Mouse (Mus musculus): Measurements from ENCODE around the gene Trim41. TPM values are rescaled to one million over a fixed set of nuclear protein-coding genes. Genes with fewer than 3 reads are reported as not detected.

Trim41 gene
- polyA plus RNA-seq, 1 experiment = 29.6 TPM

DNA sequence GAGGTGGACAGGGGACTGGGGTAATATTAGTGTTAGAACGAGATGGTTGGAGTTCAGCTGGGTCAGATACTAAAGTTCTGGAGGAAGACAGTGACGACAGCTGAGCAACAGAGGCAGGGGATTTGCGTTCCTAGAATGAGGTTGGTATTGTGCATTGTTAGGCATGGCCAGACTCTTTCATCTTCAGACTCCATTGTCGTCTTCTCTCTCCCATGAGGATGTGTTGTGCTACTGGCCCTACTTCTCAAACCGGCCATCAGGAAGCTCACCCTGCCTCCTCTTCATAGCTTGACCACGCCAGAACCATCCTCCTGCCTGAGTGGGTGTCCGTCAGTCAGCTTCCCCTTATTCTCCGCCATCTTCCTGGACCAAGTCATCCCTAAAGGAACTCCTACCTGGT lies 58.1 kb downstream of the Trim41 start:
- Histone ChIP-seq H3K9ac (ENCODE audit: low read depth, poor library complexity, severe bottlenecking) (no peak overlapping the region), H3K9me3 (replicated peaks; ENCODE audit: control insufficient read depth, insufficient read depth, low read length, poor library complexity, severe bottlenecking) (no peaks in the 10 kb centered on the region), H3K4me1 (ENCODE audit: control insufficient read depth, insufficient read depth, low read length) (no peaks in the 10 kb centered on the region), H3K27me3 (ENCODE audit: control insufficient read depth, insufficient read depth, low read length, poor library complexity, severe bottlenecking) (no peaks in the 10 kb centered on the region; the same call in 1 of the 2 replicates), H3K36me3 (ENCODE audit: control insufficient read depth, insufficient read depth, low read length, poor library complexity, severe bottlenecking) (no peaks in the 10 kb centered on the region), H3K4me3 (ENCODE audit: low read depth, low read length) (no peak overlapping the region), H3K27ac (ENCODE audit: insufficient read depth, low read length) (no peak overlapping the region)
- TF ChIP-seq CTCF (IDR thresholded peaks at IDR 0.05; ENCODE audit: low read depth, low read length) = no peak
- no peak for TF ChIP-seq POLR2A (IDR thresholded peaks at IDR 0.05; ENCODE audit: insufficient read depth, low read length)
- TF ChIP-seq EP300 (IDR thresholded peaks at IDR 0.05; ENCODE audit: insufficient read depth, low read depth, low read length) = no peak

Other genes with a start within 250 kb of the Trim41 start
- gene Rack1, start 17.0 kb downstream of the Trim41 start, polyA plus RNA-seq (2011; ENCODE audit: insufficient read depth, insufficient read length, low read depth, missing spikeins) = 2,044 and 2,161 TPM in 2 replicates
- gene Trim7, start 8.8 kb upstream of the Trim41 start, polyA plus RNA-seq (2011; ENCODE audit: insufficient read depth, insufficient read length, low read depth, missing spikeins) = 8.1 and 8.7 TPM in 2 replicates
- 88.5 and 95.4 TPM in 2 replicates for gene Gm12184, start 9.3 kb upstream of the Trim41 start, polyA plus RNA-seq (2011; ENCODE audit: insufficient read depth, insufficient read length, low read depth, missing spikeins)
- 18.5 and 20.1 TPM in 2 replicates for gene Irgm1, start 54.3 kb upstream of the Trim41 start, polyA plus RNA-seq (2011; ENCODE audit: insufficient read depth, insufficient read length, low read depth, missing spikeins)
- gene Gm5431, start 84.9 kb upstream of the Trim41 start, polyA plus RNA-seq (2011; ENCODE audit: insufficient read depth, insufficient read length, low read depth, missing spikeins) = 0.27 TPM in 1 of 2 replicates, not detected in the other
- gene Psme2b, start 128.8 kb upstream of the Trim41 start, polyA plus RNA-seq (2011; ENCODE audit: insufficient read depth, insufficient read length, low read depth, missing spikeins) = 4.0 and 5.7 TPM in 2 replicates
- not detected in 2 replicates for gene Olfr56, start 161.5 kb upstream of the Trim41 start, polyA plus RNA-seq (2011; ENCODE audit: insufficient read depth, insufficient read length, low read depth, missing spikeins)
- gene 9930111J21Rik1, start 162.0 kb upstream of the Trim41 start, polyA plus RNA-seq (2011; ENCODE audit: insufficient read depth, insufficient read length, low read depth, missing spikeins) = not detected in 2 replicates
- not detected in 2 replicates for gene Gm12185, start 174.9 kb upstream of the Trim41 start, polyA plus RNA-seq (2011; ENCODE audit: insufficient read depth, insufficient read length, low read depth, missing spikeins)
- gene Tgtp1, start 176.8 kb upstream of the Trim41 start, polyA plus RNA-seq (2011; ENCODE audit: insufficient read depth, insufficient read length, low read depth, missing spikeins) = 1.6 and 1.9 TPM in 2 replicates
- gene 9930111J21Rik2, start 233.9 kb upstream of the Trim41 start, polyA plus RNA-seq (2011; ENCODE audit: insufficient read depth, insufficient read length, low read depth, missing spikeins) = 0.21 and 0.31 TPM in 2 replicates
- gene Tgtp2, start 246.9 kb upstream of the Trim41 start, polyA plus RNA-seq (2011; ENCODE audit: insufficient read depth, insufficient read length, low read depth, missing spikeins) = not detected in 2 replicates

Data from ES-Bruce4 (cell line).